Mouse (Mus musculus) ovary, adult 18-20 months (tissue): ENCODE data around the gene Ppp1r1c.

Experiments
- DNase-seq: peaks from one replicate; pipeline ENCODE4 v3.0.0; 2022; ENCODE audit warnings: low spot score, mixed read lengths

Ppp1r1c gene

GRCm38 (mm10) chr2:79865275-79865999 is 157.9 kb downstream of the Ppp1r1c start:
- DNase-seq: no peak
